Mouse (Mus musculus) intestine, postnatal 0 days (tissue): Measurements from ENCODE around the gene Kank1. TPM values are rescaled to one million over a fixed set of nuclear protein-coding genes. Genes with fewer than 3 reads are reported as not detected.

ENCODE experiments used
- ATAC-seq: fragments of 200-750 bp; cut with Nextera tagmentation; 2 replicates; pipeline ENCODE4 v1.8.0; 2017; ENCODE audit warnings: mild to moderate bottlenecking, moderate TSS enrichment, moderate library complexity
- H3K27ac ChIP-seq: fragments of 300-500 bp; sonication (generic); 2 replicates; pipeline ENCODE4 v1.5.1; 2014; ENCODE audit warnings: mild to moderate bottlenecking, low read depth, low read length, moderate library complexity
- H3K27me3 ChIP-seq: fragments of 300-500 bp; sonication (generic); replicated peaks from 2 replicates; pipeline ENCODE4 v1.6.1; 2014; ENCODE audit warnings: low read length, mixed read lengths; ENCODE audit not compliant: control insufficient read depth, insufficient read depth
- H3K36me3 ChIP-seq: fragments of 300-500 bp; sonication (generic); 2 replicates; pipeline ENCODE4 v1.6.1; 2014; ENCODE audit warnings: mild to moderate bottlenecking, moderate library complexity; ENCODE audit not compliant: control insufficient read depth, insufficient read depth
- H3K4me1 ChIP-seq: fragments of 300-500 bp; sonication (generic); replicated peaks from 2 replicates; pipeline ENCODE4 v1.6.1; 2014; ENCODE audit warnings: antibody characterized with exemption, low read length, mixed read lengths; ENCODE audit not compliant: control insufficient read depth, insufficient read depth
- H3K4me2 ChIP-seq: fragments of 300-500 bp; sonication (generic); replicated peaks from 2 replicates; pipeline ENCODE4 v1.6.1; 2014; ENCODE audit warnings: low read depth, mild to moderate bottlenecking, moderate library complexity
- H3K4me3 ChIP-seq: fragments of 300-500 bp; sonication (generic); 2 replicates; pipeline ENCODE4 v1.5.1; 2014; ENCODE audit warnings: low read depth, low read length
- H3K9ac ChIP-seq: fragments of 300-500 bp; sonication (generic); 2 replicates; pipeline ENCODE4 v1.6.1; 2014; ENCODE audit warnings: mild to moderate bottlenecking, low read depth, low read length
- H3K9me3 ChIP-seq: fragments of 300-500 bp; sonication (generic); 2 replicates; pipeline ENCODE4 v1.6.1; 2016; ENCODE audit warnings: mixed run types; ENCODE audit not compliant: control insufficient read depth
- CTCF ChIP-seq: sonication (generic); IDR thresholded peaks from 2 replicates; pipeline ENCODE4 v1.5.1; 2016; ENCODE audit warnings: low read depth, mild to moderate bottlenecking, control low read depth, antibody characterized with exemption, moderate library complexity
- WGBS: fragments of 180-500 bp; shearing (Covaris S2); extraction: QIAGEN DNeasy Blood & Tissue Kit; methylation state at CpG from one replicate; pipeline ENCODE4 v1.1.7; 2014; 5-methylcytosine and 5-hydroxymethylcytosine counted together
- polyA plus RNA-seq: library from polyadenylated mRNA; unstranded; fragments of >200 nt; fragmentation: Nextera tagmentation; extraction: Ambion mirVana; gene quantifications from 2 replicates; pipeline ENCODE4 v1.2.1, GENCODE M21; 2015

Gene Kank1
- polyA plus RNA-seq, 1 experiment from 2014 or later: 6.0 TPM

GRCm38 (mm10) chr19:25480820-25481219 is 244.0 kb downstream of the Kank1 start:
- Histone ChIP-seq H3K9me3 (no peaks in the 10 kb centered on the region), H3K4me2 (no peak overlapping the region), H3K4me3 (no peak overlapping the region), H3K27me3 (no peaks in the 10 kb centered on the region), H3K27ac (no peak overlapping the region), H3K9ac (no peak overlapping the region), H3K4me1 (no peaks in the 10 kb centered on the region), H3K36me3 (no peaks in the 10 kb centered on the region)
- WGBS: 91% methylated on average over 6 of the region's 6 CpGs
- TF ChIP-seq CTCF: no peak
- ATAC-seq: no peak

Other genes with a start within 250 kb of the Kank1 start
- gene Dock8, start 237.4 kb upstream of the Kank1 start, polyA plus RNA-seq: 7.2 and 7.5 TPM in 2 replicates